Mouse (Mus musculus): ENCODE measurements at regions not wholly inside any gene's neighbourhood (a gene's known extent, or its start where the extent isn't known, plus 50 kb on each side); places are given as distances from the start of the nearest gene placed in this dataset.

GRCm38 (mm10) chr3:82620418-82621003 is 72.6 kb upstream of the Npy2r start:
- TF ChIP-seq CTCF (IDR thresholded peaks at IDR 0.05) (no peak), POLR2A (IDR thresholded peaks at IDR 0.05; ENCODE audit: insufficient read depth, low read depth, low read length) (no peak)
